Mouse (Mus musculus) heart, adult 2 months (tissue): ENCODE data around the gene Gm20431. TPM values are rescaled to one million over a fixed set of nuclear protein-coding genes. Genes with fewer than 3 reads are reported as not detected.

Source experiments
- DNase-seq, 2 experiments: peaks; one replicate each; pipeline ENCODE4 v3.0.0; 2021
- H3K27ac ChIP-seq: fragments of 200-600 bp; 2 replicates; pipeline ENCODE4 v1.8.1; 2022
- H3K27me3 ChIP-seq: fragments of 200-500 bp; 2 replicates; pipeline ENCODE4 v1.6.1; 2012; ENCODE audit warnings: mild to moderate bottlenecking, low read length, inconsistent platforms, mixed read lengths; ENCODE audit not compliant: control insufficient read depth, insufficient read depth
- H3K36me3 ChIP-seq: fragments of 200-500 bp; 2 replicates; pipeline ENCODE4 v1.6.1; 2012; ENCODE audit warnings: low read length, inconsistent platforms; ENCODE audit not compliant: control insufficient read depth, insufficient read depth
- H3K4me1 ChIP-seq: fragments of 200-500 bp; 2 replicates; pipeline ENCODE4 v1.6.1; 2011; ENCODE audit warnings: low read length; ENCODE audit not compliant: control insufficient read depth, insufficient read depth
- H3K4me3 ChIP-seq: fragments of 200-600 bp; 2 replicates; pipeline ENCODE4 v1.8.1; 2022
- H3K79me2 ChIP-seq: fragments of 200-500 bp; replicated peaks from 2 replicates; pipeline ENCODE4 v1.6.1; 2012; ENCODE audit warnings: mild to moderate bottlenecking, inconsistent platforms, low read length, moderate library complexity, mixed read lengths; ENCODE audit not compliant: control insufficient read depth, insufficient read depth
- H3K9ac ChIP-seq: fragments of 200-500 bp; 2 replicates; pipeline ENCODE4 v1.6.1; 2012; ENCODE audit warnings: low read depth, mild to moderate bottlenecking, control low read depth, inconsistent platforms, low read length, mixed read lengths
- CTCF ChIP-seq: fragments of 200-600 bp; IDR thresholded peaks from 2 replicates; pipeline ENCODE4 v1.8.1; 2022; ENCODE audit warnings: antibody characterized with exemption, mild to moderate bottlenecking, moderate library complexity
- EP300 ChIP-seq: fragments of 200-500 bp; IDR thresholded peaks from 2 replicates; pipeline ENCODE4 v1.6.1; 2011; ENCODE audit warnings: low read depth, low read length, control low read depth; ENCODE audit not compliant: insufficient read depth
- POLR2A ChIP-seq: fragments of 200-500 bp; IDR thresholded peaks from 2 replicates; pipeline ENCODE4 v1.6.1; 2011; ENCODE audit warnings: mild to moderate bottlenecking, low read depth, low read length, control low read depth; ENCODE audit not compliant: insufficient read depth
- WGBS: fragments of 180-500 bp; shearing (Covaris S2); methylation state at CpG from one replicate; pipeline ENCODE4 v1.1.7; 2018; 5-methylcytosine and 5-hydroxymethylcytosine counted together
- intact Hi-C: fragments of 180-260 bp; cut with DNase I; formaldehyde crosslinking; loops from one replicate; pipeline ENCODE4 v1.15.1; 2025
- polyA plus RNA-seq: library from polyadenylated mRNA; depleted of rRNA; stranded (reverse); fragments of >200 nt; gene quantifications from 2 replicates; pipeline ENCODE4 v1.2.3, GENCODE M21; 2012
- total RNA-seq, 2 experiments: library from RNA; stranded (reverse); gene quantifications; 2 replicates each; pipeline ENCODE4 v1.2.3; 2021

Gene Gm20431
- total and polyA plus RNA-seq, 3 experiments: 15.6 to 21.0 (median 16.5) TPM

- intact Hi-C loops: no loop called here
- 61% methylated on average over 16 of the region's 16 CpGs for WGBS
- no peak for TF ChIP-seq EP300
- TF ChIP-seq CTCF: no peak
- TF ChIP-seq POLR2A: 0 out of 2 replicates have a peak, but pooled peaks have one; percentile 10
- Histone ChIP-seq H3K79me2 (peaks cover 4% of the 10 kb centered on the region), H3K9ac (peak overlapping the region; percentile 19; the same call in 1 of the 2 replicates), H3K27me3 (no peaks in the 10 kb centered on the region), H3K27ac (peak overlapping the region; percentile 55), H3K4me1 (peaks cover 11% of the 10 kb centered on the region), H3K36me3 (no peaks in the 10 kb centered on the region), H3K4me3 (no peak overlapping the region)
- DNase-seq: peak; percentile 57 to 80
Measured at GRCm38 (mm10) chr2:167656629-167657478, 4.4 kb downstream of the Gm20431 start.

- H3K27ac ChIP-seq: no peak overlapping the region
- no peaks in the 10 kb centered on the region for H3K27me3 ChIP-seq
- intact Hi-C loops: no loop called here
- TF ChIP-seq POLR2A: no peak
- no peak for TF ChIP-seq CTCF
- TF ChIP-seq EP300: no peak
- no peak for DNase-seq
- H3K36me3 ChIP-seq: no peaks in the 10 kb centered on the region
- peaks cover 4% of the 10 kb centered on the region for H3K79me2 ChIP-seq
- WGBS: 84% methylated on average over 10 of the region's 10 CpGs
- H3K9ac ChIP-seq: no peak overlapping the region
- H3K4me3 ChIP-seq: no peak overlapping the region
- H3K4me1 ChIP-seq: peaks cover 9% of the 10 kb centered on the region
Measured at GRCm38 (mm10) chr2:167654911-167655600, 6.2 kb downstream of the Gm20431 start.

GRCm38 (mm10) chr2:167652694-167653093 lies 8.6 kb downstream of the Gm20431 start:
- H3K4me1 ChIP-seq: peaks cover 4% of the 10 kb centered on the region
- no peaks in the 10 kb centered on the region for H3K36me3 ChIP-seq
- H3K79me2 ChIP-seq: peaks cover 4% of the 10 kb centered on the region
- H3K4me3 ChIP-seq: no peak overlapping the region
- no peak overlapping the region for H3K27ac ChIP-seq
- DNase-seq: no peak
- intact Hi-C loops: no loop called here
- no peaks in the 10 kb centered on the region for H3K27me3 ChIP-seq
- TF ChIP-seq POLR2A (no peak), EP300 (no peak), CTCF (no peak)
- H3K9ac ChIP-seq: no peak overlapping the region
- WGBS: 73% methylated on average over 7 of the region's 7 CpGs

GRCm38 (mm10) chr2:167651622-167652021 lies 9.7 kb downstream of the Gm20431 start:
- no peak for TF ChIP-seq EP300
- TF ChIP-seq CTCF: no peak
- no peak for TF ChIP-seq POLR2A
- Histone ChIP-seq H3K79me2 (peaks cover 2% of the 10 kb centered on the region), H3K27ac (no peak overlapping the region), H3K4me1 (no peaks in the 10 kb centered on the region; the same call in 1 of the 2 replicates), H3K27me3 (no peaks in the 10 kb centered on the region), H3K4me3 (no peak overlapping the region), H3K9ac (no peak overlapping the region), H3K36me3 (no peaks in the 10 kb centered on the region)
- DNase-seq: no peak
- intact Hi-C loops: no loop called here
- 95% methylated on average over 9 of the region's 9 CpGs for WGBS

- H3K4me3 ChIP-seq: no peak overlapping the region
- H3K27ac ChIP-seq: no peak overlapping the region
- no peak overlapping the region for H3K9ac ChIP-seq
- WGBS: 81% methylated on average over 12 of the region's 12 CpGs
- peaks cover 2% of the 10 kb centered on the region for H3K79me2 ChIP-seq
- TF ChIP-seq CTCF: no peak
- TF ChIP-seq EP300: no peak
- no peak for DNase-seq
- no peaks in the 10 kb centered on the region for H3K27me3 ChIP-seq
- intact Hi-C loops: no loop called here
- H3K4me1 ChIP-seq: no peaks in the 10 kb centered on the region
- H3K36me3 ChIP-seq: no peaks in the 10 kb centered on the region
Measured at GRCm38 (mm10) chr2:167649290-167650032, 11.8 kb downstream of the Gm20431 start.
